Mouse (Mus musculus) E14TG2a.4 (cell line): ENCODE results near the gene Man2a1.

Experiments used
- CTCF ChIP-seq: conservative IDR thresholded peaks from 2 replicates; pipeline ENCODE4 v1.5.1; 2014; ENCODE audit warnings: low read length
- POU5F1 ChIP-seq: IDR thresholded peaks from 2 replicates; pipeline ENCODE4 v1.6.1; 2014; ENCODE audit warnings: low read length, borderline replicate concordance

DNA sequence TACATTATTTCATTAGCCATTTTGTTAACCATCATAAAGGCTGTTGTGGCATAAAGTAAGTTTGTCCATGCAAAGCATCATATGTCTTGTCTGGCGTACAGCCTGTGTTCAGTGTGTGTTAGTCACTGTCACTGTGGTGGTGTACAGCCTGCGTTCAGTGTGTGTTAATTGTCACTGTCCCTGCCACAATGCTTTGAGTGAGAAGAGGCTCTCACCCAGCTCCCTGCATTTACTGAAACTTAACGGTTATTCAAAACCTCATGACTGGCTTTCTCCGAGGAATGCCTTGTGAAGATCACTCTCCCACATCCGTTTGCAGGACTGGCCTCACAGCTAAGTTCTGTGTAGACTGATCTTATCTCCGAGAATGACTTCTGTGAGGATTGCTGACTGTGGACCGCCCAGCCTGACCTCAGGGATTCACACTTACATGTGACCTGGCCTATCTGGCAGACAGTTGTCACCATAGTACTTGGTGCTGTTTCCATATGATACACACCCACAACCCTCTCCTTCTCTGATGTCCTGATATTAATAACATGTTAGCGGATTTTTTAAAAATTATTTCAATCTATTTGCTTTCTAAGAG, 146.2 kb downstream of the Man2a1 start:
- TF ChIP-seq CTCF (no peak), POU5F1 (no peak)
